Mouse (Mus musculus) kidney, adult 2 months (tissue): ENCODE data around the gene Olfr1501.

Experiments
- CTCF ChIP-seq: fragments of 200-500 bp; conservative IDR thresholded peaks from 2 replicates; pipeline ENCODE4 v1.5.1; 2011; ENCODE audit warnings: low read depth, mild to moderate bottlenecking, control low read depth, low read length, moderate library complexity, mixed read lengths; ENCODE audit not compliant: insufficient read depth, insufficient read length
- POLR2A ChIP-seq: fragments of 200-500 bp; IDR thresholded peaks from one replicate; pipeline ENCODE4 v1.6.1; 2011; ENCODE audit warnings: low read depth, low read length, control low read depth

DNA sequence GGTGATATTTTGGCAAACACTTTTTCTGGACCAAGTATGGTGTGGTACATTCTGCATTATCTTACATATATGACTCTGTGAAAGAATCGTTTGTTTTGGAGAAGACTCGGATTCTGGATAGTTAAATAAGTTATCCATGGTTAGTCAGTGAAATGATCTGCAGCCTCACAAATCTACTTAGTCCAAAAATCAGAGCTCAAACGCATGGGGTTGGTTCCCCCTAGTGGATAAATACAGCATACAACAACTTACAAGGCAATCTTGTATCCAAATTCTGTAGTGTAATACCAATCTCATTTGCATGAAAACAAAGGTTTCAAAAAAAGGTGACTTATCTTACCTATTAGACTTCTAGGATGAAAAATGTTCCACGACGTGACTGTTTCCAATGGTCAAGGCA, 31.7 kb downstream of the Olfr1501 start:
- no peak for TF ChIP-seq POLR2A
- no peak for TF ChIP-seq CTCF
